Mouse (Mus musculus) G1E (cell line): ENCODE measurements around the gene Ankrd55. TPM values are rescaled to one million over a fixed set of nuclear protein-coding genes. Genes with fewer than 3 reads are reported as not detected.

ENCODE experiments used
- ATAC-seq: 2 replicates; pipeline ENCODE4 v1.8.0; 2016; ENCODE audit warnings: mild to moderate bottlenecking; ENCODE audit not compliant: insufficient number of reproducible peaks, poor library complexity, low FRiP score, severe bottlenecking; ENCODE audit errors: extremely low read depth
- DNase-seq: peaks from one replicate; pipeline ENCODE4 v3.0.0; 2012; ENCODE audit warnings: low spot score
- H3K27me3 ChIP-seq: 2 replicates; pipeline ENCODE4 v1.6.1; 2012; ENCODE audit warnings: mild to moderate bottlenecking, low read length, inconsistent platforms; ENCODE audit not compliant: insufficient read depth
- H3K36me3 ChIP-seq: replicated peaks from 2 replicates; pipeline ENCODE3; 2012; ENCODE audit warnings: mild to moderate bottlenecking, inconsistent platforms
- H3K4me1 ChIP-seq: 2 replicates; pipeline ENCODE4 v1.6.1; 2012; ENCODE audit warnings: low read depth, low read length, inconsistent platforms, mixed read lengths; ENCODE audit not compliant: insufficient read depth
- H3K4me3 ChIP-seq: 2 replicates; pipeline ENCODE4 v1.5.1; 2012; ENCODE audit warnings: low read depth, mild to moderate bottlenecking, inconsistent platforms, low read length, moderate library complexity, mixed read lengths
- H3K9me3 ChIP-seq: replicated peaks from 2 replicates; pipeline ENCODE4 v1.6.1; 2012; ENCODE audit warnings: inconsistent platforms
- CTCF ChIP-seq: IDR thresholded peaks from 2 replicates; pipeline ENCODE4 v1.5.1; 2012; ENCODE audit warnings: low read depth, low read length, inconsistent platforms, mixed read lengths
- GATA1 ChIP-seq: IDR thresholded peaks from 2 replicates; pipeline ENCODE4 v1.6.1; 2012; ENCODE audit warnings: borderline replicate concordance, low read length, inconsistent platforms, mixed read lengths
- GATA2 ChIP-seq: IDR thresholded peaks from 2 replicates; pipeline ENCODE4 v1.6.1; 2012; ENCODE audit warnings: low read depth, low read length, inconsistent platforms, borderline replicate concordance
- POLR2AphosphoS5 ChIP-seq: IDR thresholded peaks from 2 replicates; pipeline ENCODE4 v1.6.1; 2012; ENCODE audit warnings: low read depth, low read length, inconsistent platforms; ENCODE audit not compliant: insufficient replicate concordance
- TAL1 ChIP-seq: conservative IDR thresholded peaks from 2 replicates; pipeline ENCODE4 v1.6.1; 2012; ENCODE audit warnings: low read depth, low read length, inconsistent platforms, mixed read lengths
- polyA plus RNA-seq: library from polyadenylated mRNA; stranded (reverse); fragments of >175 nt; gene quantifications from 2 replicates; pipeline ENCODE4 v1.2.3, GENCODE M21; 2012
- total RNA-seq, 2 experiments: library from RNA; stranded (forward) in 1 of 2; stranded (reverse) in 1 of 2; fragments of 200-1000 nt in 1 of 2; fragments of >200 nt in 1 of 2; fragmentation: Nextera tagmentation in 1 of 2; gene quantifications; 2 replicates each; pipeline ENCODE4 v1.2.3; 2014 to 2017

Gene Ankrd55
- total and polyA plus RNA-seq, 3 experiments: 0.11 TPM; not detected in 2

DNA sequence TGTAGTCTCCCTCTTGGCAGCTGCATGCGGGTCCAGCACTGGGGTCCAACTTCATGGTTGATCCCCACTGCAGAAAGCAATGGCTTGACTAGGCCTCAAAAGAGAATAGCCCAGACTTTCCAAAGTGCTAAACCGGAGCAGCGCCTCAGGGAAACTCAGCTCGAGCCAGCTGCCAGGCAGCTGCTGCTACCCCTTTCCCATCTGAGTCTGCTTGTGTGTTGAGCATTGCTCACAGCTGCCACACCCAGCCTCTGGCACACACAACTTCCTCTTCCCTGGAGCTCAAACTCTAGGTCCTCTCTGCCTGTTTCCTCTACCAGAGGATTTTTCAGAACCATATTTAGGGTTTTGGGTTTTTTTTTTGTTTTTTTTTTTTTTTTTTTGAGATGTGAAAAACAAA lies 77.5 kb downstream of the Ankrd55 start:
- no peaks in the 10 kb centered on the region for H3K9me3 ChIP-seq
- peaks cover 7% of the 10 kb centered on the region for H3K27me3 ChIP-seq
- DNase-seq: no peak
- no peak overlapping the region for H3K4me3 ChIP-seq
- ATAC-seq: no peak
- no peak for TF ChIP-seq TAL1
- TF ChIP-seq GATA1: no peak
- no peak for TF ChIP-seq GATA2
- TF ChIP-seq CTCF: no peak
- H3K4me1 ChIP-seq: no peaks in the 10 kb centered on the region
- H3K36me3 ChIP-seq: no peaks in the 10 kb centered on the region

DNA sequence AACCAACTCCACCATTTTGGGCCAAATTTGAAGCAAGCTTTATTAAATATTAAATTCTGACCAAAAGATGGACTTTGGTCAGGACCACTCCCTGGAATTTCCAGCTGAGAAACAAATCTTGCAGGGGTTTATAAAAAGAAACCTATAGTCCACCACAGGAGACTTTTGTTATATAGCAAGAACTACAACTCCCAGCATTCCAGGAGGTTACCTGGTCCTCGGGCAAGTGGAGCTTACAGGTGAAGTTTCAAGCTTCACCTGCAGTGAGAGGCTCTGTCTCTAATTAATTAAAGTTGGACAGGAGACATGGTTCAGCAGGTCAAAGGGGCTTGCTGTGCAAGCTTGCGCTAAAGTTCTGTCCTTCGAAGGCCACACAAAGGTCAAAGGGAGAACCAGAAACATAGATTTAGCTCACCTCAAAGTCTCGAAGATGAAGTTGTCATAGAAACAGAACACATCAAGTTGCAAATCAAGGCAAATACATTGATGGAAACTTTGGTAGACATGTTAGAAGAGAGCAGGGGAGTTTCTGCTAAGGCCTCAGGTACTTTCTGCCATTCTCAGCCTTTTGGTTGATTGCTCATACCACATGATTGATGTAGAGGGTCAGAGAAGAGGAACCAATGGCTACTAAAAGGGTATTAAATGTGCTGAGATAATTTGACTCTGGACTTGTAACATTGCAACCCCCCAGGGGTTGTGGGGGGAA lies 78.2 kb downstream of the Ankrd55 start:
- no peaks in the 10 kb centered on the region for H3K36me3 ChIP-seq
- DNase-seq (no peak), ATAC-seq (no peak)
- H3K4me3 ChIP-seq: no peak overlapping the region
- peaks cover 7% of the 10 kb centered on the region for H3K27me3 ChIP-seq
- H3K9me3 ChIP-seq: no peaks in the 10 kb centered on the region
- no peaks in the 10 kb centered on the region for H3K4me1 ChIP-seq
- TF ChIP-seq TAL1: no peak
- TF ChIP-seq GATA1: no peak
- no peak for TF ChIP-seq GATA2
- TF ChIP-seq POLR2AphosphoS5: no peak
- TF ChIP-seq CTCF: no peak

DNA sequence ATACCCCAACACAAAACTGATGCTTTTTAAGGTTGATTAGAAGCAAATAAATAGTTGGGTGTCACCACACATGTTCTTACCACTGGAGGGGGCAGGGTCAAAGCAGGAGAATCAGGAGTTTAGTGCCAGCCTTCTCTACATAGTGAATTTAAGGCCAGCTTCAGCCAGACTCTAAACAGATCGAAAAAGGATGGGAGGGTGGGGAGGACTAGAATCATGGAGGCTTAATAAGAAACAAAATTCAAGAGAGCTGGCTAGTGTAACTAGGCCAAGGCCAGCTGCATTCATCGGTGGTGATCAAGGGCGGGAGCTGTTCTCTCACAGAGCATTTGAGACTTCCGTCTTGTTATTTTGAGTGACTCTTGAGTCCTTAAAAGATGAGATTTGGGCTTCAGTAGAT lies 83.5 kb downstream of the Ankrd55 start:
- DNase-seq: no peak
- TF ChIP-seq CTCF: no peak
- no peak for TF ChIP-seq TAL1
- no peak for TF ChIP-seq POLR2AphosphoS5
- no peak for TF ChIP-seq GATA1
- TF ChIP-seq GATA2: no peak
- ATAC-seq: no peak
- Histone ChIP-seq H3K27me3 (peaks cover 17% of the 10 kb centered on the region), H3K9me3 (no peaks in the 10 kb centered on the region), H3K4me1 (no peaks in the 10 kb centered on the region), H3K36me3 (no peaks in the 10 kb centered on the region), H3K4me3 (no peak overlapping the region)

DNA sequence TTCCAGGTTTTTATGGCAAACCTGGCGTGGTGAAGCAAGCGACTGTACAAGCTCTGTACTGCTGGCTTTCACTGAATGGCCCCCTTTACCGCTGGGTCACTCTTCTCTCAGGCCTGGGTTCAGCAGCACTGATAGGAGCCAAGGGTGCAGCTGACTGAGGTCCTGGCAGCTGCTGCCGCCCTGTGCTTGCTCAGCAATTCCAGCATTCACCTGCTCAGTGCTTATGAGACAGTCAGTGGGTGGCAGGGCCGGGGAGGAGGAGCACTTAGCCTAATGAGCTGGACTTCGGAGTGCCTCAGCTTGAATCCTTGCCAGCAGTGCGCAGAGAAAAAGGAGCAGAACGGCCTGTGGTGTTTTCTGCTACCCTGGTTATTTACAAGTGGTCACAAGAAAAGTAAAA lies 87.5 kb downstream of the Ankrd55 start:
- no peak overlapping the region for H3K4me3 ChIP-seq
- ATAC-seq (no peak), DNase-seq (no peak)
- TF ChIP-seq GATA1 (no peak), TAL1 (no peak), POLR2AphosphoS5 (no peak), GATA2 (no peak), CTCF (no peak)
- H3K4me1 ChIP-seq: no peaks in the 10 kb centered on the region
- H3K27me3 ChIP-seq: peaks cover 18% of the 10 kb centered on the region
- H3K9me3 ChIP-seq: no peaks in the 10 kb centered on the region
- H3K36me3 ChIP-seq: no peaks in the 10 kb centered on the region

DNA sequence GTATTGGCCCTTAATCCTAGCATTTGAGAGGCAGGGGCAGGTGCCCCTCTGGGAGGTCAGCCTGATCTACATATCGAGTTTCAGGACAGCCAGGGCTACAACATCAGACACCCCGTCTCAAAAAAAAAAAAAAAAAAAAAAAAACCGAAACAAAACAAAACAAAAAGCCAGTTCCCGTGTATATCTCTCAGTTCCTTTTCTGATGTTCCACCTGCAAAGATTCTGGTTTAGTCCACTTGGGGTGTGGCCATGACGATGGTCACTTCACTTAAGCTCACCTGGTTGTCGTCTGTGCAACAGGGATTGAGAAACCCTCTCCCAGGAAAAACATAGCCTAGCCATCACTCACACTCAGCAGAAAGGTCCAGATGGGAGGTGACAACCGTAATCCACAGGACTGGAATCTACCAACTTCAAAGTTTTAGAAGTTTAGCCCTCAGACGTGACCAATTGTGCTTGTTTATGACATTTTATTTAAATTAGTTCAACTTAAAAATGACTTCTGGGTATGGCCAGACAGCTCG lies 90.6 kb downstream of the Ankrd55 start:
- H3K36me3 ChIP-seq: no peaks in the 10 kb centered on the region
- H3K9me3 ChIP-seq: no peaks in the 10 kb centered on the region
- peaks cover 16% of the 10 kb centered on the region for H3K27me3 ChIP-seq
- no peak for TF ChIP-seq POLR2AphosphoS5
- TF ChIP-seq TAL1: no peak
- TF ChIP-seq CTCF: no peak
- no peak for TF ChIP-seq GATA1
- no peak for TF ChIP-seq GATA2
- ATAC-seq (no peak), DNase-seq (no peak)
- H3K4me3 ChIP-seq: no peak overlapping the region
- H3K4me1 ChIP-seq: no peaks in the 10 kb centered on the region

DNA sequence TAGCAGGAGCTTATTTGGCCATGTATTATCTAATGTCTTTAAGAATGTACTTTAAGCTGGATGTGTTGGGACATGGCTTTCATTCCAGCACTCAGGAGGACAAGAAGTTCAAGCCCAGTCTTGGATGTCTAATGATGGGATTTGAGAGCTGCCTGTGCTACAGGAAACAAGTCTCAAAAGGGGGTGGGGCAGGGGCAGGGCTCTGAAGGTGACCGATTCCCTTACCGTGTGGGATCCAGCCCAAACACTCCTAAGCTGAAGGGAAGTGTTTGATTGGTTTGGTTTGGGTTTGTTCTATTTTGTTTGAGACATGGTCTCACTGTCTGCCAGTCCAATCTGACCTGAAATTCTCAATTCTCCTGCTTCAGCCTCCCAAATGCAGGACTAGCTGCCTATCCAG lies 93.2 kb downstream of the Ankrd55 start:
- no peak for ATAC-seq
- no peaks in the 10 kb centered on the region for H3K9me3 ChIP-seq
- H3K36me3 ChIP-seq: no peaks in the 10 kb centered on the region
- H3K27me3 ChIP-seq: 0 out of 2 replicates have a peak, but pooled peaks cover 8% of the 10 kb centered on the region
- no peak for DNase-seq
- no peaks in the 10 kb centered on the region for H3K4me1 ChIP-seq
- no peak overlapping the region for H3K4me3 ChIP-seq
- TF ChIP-seq GATA1: no peak
- TF ChIP-seq POLR2AphosphoS5: no peak
- no peak for TF ChIP-seq CTCF
- TF ChIP-seq GATA2: no peak
- no peak for TF ChIP-seq TAL1

DNA sequence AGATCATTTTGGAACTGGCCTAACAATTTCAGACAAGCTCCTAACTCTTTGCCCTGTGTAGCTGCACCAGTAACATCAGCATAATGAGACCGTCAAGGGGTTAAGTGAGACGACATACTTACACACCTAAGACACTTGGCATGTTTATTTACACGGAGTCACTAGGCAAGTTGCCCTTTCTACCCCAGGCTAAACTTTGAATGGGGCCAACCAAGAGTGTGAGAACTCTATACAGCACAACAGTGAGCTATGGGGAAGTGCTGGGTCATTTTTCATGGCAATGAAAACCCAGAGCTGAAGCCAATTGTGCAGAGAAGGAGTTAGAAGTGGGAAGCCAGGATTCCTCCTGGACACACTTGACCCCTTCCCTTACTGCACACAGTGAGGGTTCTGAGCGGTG lies 94.2 kb downstream of the Ankrd55 start:
- DNase-seq (no peak), ATAC-seq (no peak)
- H3K9me3 ChIP-seq: no peaks in the 10 kb centered on the region
- TF ChIP-seq POLR2AphosphoS5: no peak
- TF ChIP-seq CTCF: no peak
- no peak for TF ChIP-seq GATA2
- no peak for TF ChIP-seq GATA1
- TF ChIP-seq TAL1: no peak
- no peaks in the 10 kb centered on the region for H3K36me3 ChIP-seq
- H3K4me1 ChIP-seq: no peaks in the 10 kb centered on the region
- no peak overlapping the region for H3K4me3 ChIP-seq
- H3K27me3 ChIP-seq: 0 out of 2 replicates have a peak, but pooled peaks cover 6% of the 10 kb centered on the region
